Mouse (Mus musculus) CH12.LX (cell line): ENCODE measurements around the gene Fam78b.

Experiments
- CHD1 ChIP-seq: IDR thresholded peaks from 2 replicates; pipeline ENCODE4 v1.6.1; 2012; ENCODE audit warnings: low read depth, low read length, improper control_type of control experiment, inconsistent platforms
- CTCF ChIP-seq, 2 experiments: IDR thresholded peaks in 1 of 2; conservative IDR thresholded peaks in 1 of 2; 2 replicates each; pipeline ENCODE4 v1.5.1; 2011 to 2012; ENCODE audit warnings: low read depth in 2 of 2, low read length in 2 of 2, improper control_type of control experiment in 1 of 2, inconsistent platforms in 1 of 2, mild to moderate bottlenecking in 1 of 2, moderate library complexity in 1 of 2
- E2F4 ChIP-seq: IDR thresholded peaks from 2 replicates; pipeline ENCODE4 v1.6.1; 2011; ENCODE audit warnings: low read depth, low read length, improper control_type of control experiment; ENCODE audit not compliant: insufficient replicate concordance
- ELF1 ChIP-seq: IDR thresholded peaks from 2 replicates; pipeline ENCODE4 v1.6.1; 2014; ENCODE audit warnings: low read depth, mild to moderate bottlenecking, inconsistent platforms, low read length, improper control_type of control experiment
- EP300 ChIP-seq: IDR thresholded peaks from 2 replicates; pipeline ENCODE4 v1.6.1; 2011; ENCODE audit warnings: low read length, improper control_type of control experiment
- MYC ChIP-seq: IDR thresholded peaks from 2 replicates; pipeline ENCODE4 v1.6.1; 2011; ENCODE audit warnings: low read depth, mild to moderate bottlenecking, improper control_type of control experiment, low read length
- PAX5 ChIP-seq: IDR thresholded peaks from 2 replicates; pipeline ENCODE4 v1.6.1; 2012; ENCODE audit warnings: low read length, inconsistent platforms, mixed read lengths
- POLR2A ChIP-seq: IDR thresholded peaks from 2 replicates; pipeline ENCODE4 v1.6.1; 2011; ENCODE audit warnings: low read depth, mild to moderate bottlenecking, improper control_type of control experiment, low read length
- RCOR1 ChIP-seq: conservative IDR thresholded peaks from 2 replicates; pipeline ENCODE4 v1.6.1; 2012; ENCODE audit warnings: low read depth, mild to moderate bottlenecking, inconsistent platforms, low read length, improper control_type of control experiment
- SIN3A ChIP-seq: IDR thresholded peaks from 2 replicates; pipeline ENCODE4 v1.6.1; 2012; ENCODE audit warnings: low read length, improper control_type of control experiment, inconsistent platforms
- SMC3 ChIP-seq: IDR thresholded peaks from 2 replicates; pipeline ENCODE4 v1.6.1; 2011; ENCODE audit warnings: low read depth, low read length, improper control_type of control experiment
- TBP ChIP-seq: conservative IDR thresholded peaks from 2 replicates; pipeline ENCODE4 v1.6.1; 2011; ENCODE audit warnings: low read depth, low read length, improper control_type of control experiment
- UBTF ChIP-seq: IDR thresholded peaks from 2 replicates; pipeline ENCODE4 v1.6.1; 2012; ENCODE audit warnings: low read depth, mild to moderate bottlenecking, inconsistent platforms, low read length, improper control_type of control experiment, moderate library complexity
- USF1 ChIP-seq: IDR thresholded peaks from 2 replicates; pipeline ENCODE4 v1.6.1; 2014; ENCODE audit warnings: low read depth, mild to moderate bottlenecking, inconsistent platforms, low read length, improper control_type of control experiment

GRCm38 (mm10) chr1:167094589-167095148 is 93.5 kb downstream of the Fam78b start:
- TF ChIP-seq UBTF (no peak), CTCF (conservative IDR thresholded peaks at IDR 0.05 in 1 of 2, IDR thresholded peaks at IDR 0.05 in 1 of 2; ENCODE audit: low read depth in 2 of 2, low read length in 2 of 2) (no peak), PAX5 (no peak), POLR2A (no peak), EP300 (no peak), RCOR1 (no peak), ELF1 (no peak), SIN3A (no peak), CHD1 (no peak), TBP (no peak), USF1 (no peak), SMC3 (no peak), MYC (no peak), E2F4 (no peak)
